Mouse (Mus musculus) hindlimb bud, embryonic 11.5 days (tissue): ENCODE results near the gene Hlcs.

Experiments
- DNase-seq: peaks from one replicate; pipeline ENCODE4 v3.0.0-alpha.2; 2012; ENCODE audit warnings: low read depth, low spot score; ENCODE audit errors: extremely low spot score

Hlcs gene

GRCm38 (mm10) chr16:94291141-94291540, 22.2 kb downstream of the Hlcs start:
- DNase-seq = no peak

GRCm38 (mm10) chr16:94290073-94290999, 23.0 kb downstream of the Hlcs start:
- no peak for DNase-seq

- DNase-seq = no peak
These were observed 24.0 kb downstream of the Hlcs start for GRCm38 (mm10) chr16:94289138-94290072.

GRCm38 (mm10) chr16:94287826-94288225, 25.5 kb downstream of the Hlcs start:
- DNase-seq = no peak

GRCm38 (mm10) chr16:94283972-94284371, 29.4 kb downstream of the Hlcs start:
- DNase-seq = no peak

- no peak for DNase-seq
These were observed 42.5 kb downstream of the Hlcs start for GRCm38 (mm10) chr16:94270826-94271225.

- peak; percentile 85 for DNase-seq
These were observed 43.7 kb downstream of the Hlcs start for GRCm38 (mm10) chr16:94269635-94270034.

GRCm38 (mm10) chr16:94268205-94268604, 45.2 kb downstream of the Hlcs start:
- no peak for DNase-seq

- DNase-seq = no peak
These were observed 48.8 kb downstream of the Hlcs start for GRCm38 (mm10) chr16:94264611-94265010.

GRCm38 (mm10) chr16:94262501-94262900, 50.9 kb downstream of the Hlcs start:
- no peak for DNase-seq

- DNase-seq = no peak
These were observed 52.3 kb downstream of the Hlcs start for GRCm38 (mm10) chr16:94260938-94261630.

- peak; percentile 90 for DNase-seq
These were observed 54.7 kb downstream of the Hlcs start for GRCm38 (mm10) chr16:94258366-94259310.

GRCm38 (mm10) chr16:94255592-94255991, 57.8 kb downstream of the Hlcs start:
- DNase-seq = no peak

- no peak for DNase-seq
These were observed 58.3 kb downstream of the Hlcs start for GRCm38 (mm10) chr16:94255035-94255434.

- no peak for DNase-seq
These were observed 58.9 kb downstream of the Hlcs start for GRCm38 (mm10) chr16:94254415-94254891.

GRCm38 (mm10) chr16:94253671-94254414, 59.5 kb downstream of the Hlcs start:
- no peak for DNase-seq

GRCm38 (mm10) chr16:94251756-94252155, 61.6 kb downstream of the Hlcs start:
- no peak for DNase-seq

- no peak for DNase-seq
These were observed 62.6 kb downstream of the Hlcs start for GRCm38 (mm10) chr16:94250640-94251349.
